Mouse (Mus musculus) bone marrow macrophage, adult 2 months (primary cell): ENCODE results near the gene Gm37419. TPM values are rescaled to one million over a fixed set of nuclear protein-coding genes. Genes with fewer than 3 reads are reported as not detected.

ENCODE experiments used
- H3K27ac ChIP-seq: 2 replicates; pipeline ENCODE4 v1.5.1; 2012; ENCODE audit warnings: low read depth, low read length; ENCODE audit not compliant: insufficient read depth
- H3K4me1 ChIP-seq: 2 replicates; pipeline ENCODE4 v1.6.1; 2012; ENCODE audit warnings: low read length; ENCODE audit not compliant: control insufficient read depth, insufficient read depth
- H3K4me3 ChIP-seq: 2 replicates; pipeline ENCODE4 v1.5.1; 2012; ENCODE audit warnings: mild to moderate bottlenecking, low read length, moderate library complexity; ENCODE audit not compliant: insufficient read depth
- CTCF ChIP-seq: IDR thresholded peaks from 2 replicates; pipeline ENCODE4 v1.5.1; 2012; ENCODE audit warnings: low read depth, mild to moderate bottlenecking, low read length, moderate library complexity
- POLR2A ChIP-seq: IDR thresholded peaks from 2 replicates; pipeline ENCODE4 v1.6.1; 2012; ENCODE audit warnings: mild to moderate bottlenecking, low read depth, low read length, borderline replicate concordance
- polyA plus RNA-seq: library from polyadenylated mRNA; stranded (reverse); fragments of >200 nt; gene quantifications from 2 replicates; pipeline ENCODE4 v1.2.4, GENCODE M21; 2012; ENCODE audit not compliant: missing spikeins, insufficient read depth, insufficient read length

Gene Gm37419
- polyA plus RNA-seq, 1 experiment = not detected

DNA sequence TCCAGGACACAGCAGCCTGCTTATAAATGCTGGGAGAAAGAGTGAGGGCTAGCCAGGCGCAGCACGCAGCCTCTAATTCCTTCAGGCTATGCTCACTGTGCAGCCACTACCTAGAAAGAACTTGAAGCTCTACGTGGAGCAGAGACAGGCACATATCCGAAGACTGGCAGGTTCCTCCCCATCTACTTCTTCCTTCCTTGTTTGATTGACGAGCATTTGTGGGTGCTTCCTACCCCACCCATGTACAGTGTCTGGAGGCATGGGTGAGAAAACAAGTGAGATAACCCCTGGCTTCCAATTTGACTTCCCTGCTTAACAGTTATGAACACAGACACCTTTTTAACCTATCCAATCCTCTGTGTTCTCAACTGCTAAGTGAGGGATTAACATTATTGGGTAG is 28.5 kb downstream of the Gm37419 start:
- TF ChIP-seq CTCF (no peak), POLR2A (no peak)
- peaks cover 18% of the 10 kb centered on the region for H3K4me1 ChIP-seq
- H3K27ac ChIP-seq = no peak overlapping the region
- no peak overlapping the region for H3K4me3 ChIP-seq

DNA sequence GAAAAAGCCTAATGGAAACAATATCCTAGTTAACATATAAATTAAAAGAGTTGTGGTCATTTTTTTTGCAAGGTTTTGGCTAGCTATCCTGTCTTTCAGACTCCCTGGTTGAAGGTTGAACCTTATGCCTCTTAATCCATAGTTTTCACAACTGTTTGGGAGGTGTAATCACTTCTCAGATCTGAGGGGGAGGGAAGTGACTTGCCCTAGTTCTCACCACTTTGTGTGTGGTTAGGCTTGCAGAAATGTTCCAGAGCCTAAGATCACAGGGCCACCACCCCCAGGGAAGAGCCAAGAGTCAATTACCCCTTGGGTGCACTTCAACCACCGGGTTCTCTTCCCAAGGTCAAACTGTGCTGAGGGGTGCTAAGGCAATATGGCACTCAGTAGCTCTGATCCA is 33.4 kb downstream of the Gm37419 start:
- H3K4me3 ChIP-seq = no peak overlapping the region
- no peak for TF ChIP-seq POLR2A
- TF ChIP-seq CTCF = no peak
- H3K27ac ChIP-seq = no peak overlapping the region
- H3K4me1 ChIP-seq = peaks cover 2% of the 10 kb centered on the region

DNA sequence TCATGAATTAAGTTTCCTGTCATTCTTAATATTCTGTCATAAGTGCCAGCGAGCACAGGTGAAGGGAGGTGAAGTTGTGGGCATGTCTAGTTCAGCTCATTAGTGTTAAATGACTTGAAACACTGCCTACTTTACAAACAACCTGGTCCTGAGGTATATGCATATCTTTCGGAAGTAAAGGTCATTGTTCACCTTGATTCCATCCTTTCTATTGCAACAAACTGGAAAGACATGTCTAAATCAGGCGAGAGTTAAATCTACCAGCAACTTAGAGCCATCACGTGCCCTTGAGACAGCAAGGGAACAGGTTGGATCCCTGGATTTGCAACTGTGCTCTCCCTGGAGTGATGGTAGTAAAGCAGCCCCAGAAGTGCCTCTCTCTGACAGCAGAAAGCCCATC is 34.3 kb downstream of the Gm37419 start:
- TF ChIP-seq CTCF = no peak
- no peak for TF ChIP-seq POLR2A
- Histone ChIP-seq H3K4me3 (no peak overlapping the region), H3K4me1 (peaks cover 5% of the 10 kb centered on the region), H3K27ac (no peak overlapping the region)

DNA sequence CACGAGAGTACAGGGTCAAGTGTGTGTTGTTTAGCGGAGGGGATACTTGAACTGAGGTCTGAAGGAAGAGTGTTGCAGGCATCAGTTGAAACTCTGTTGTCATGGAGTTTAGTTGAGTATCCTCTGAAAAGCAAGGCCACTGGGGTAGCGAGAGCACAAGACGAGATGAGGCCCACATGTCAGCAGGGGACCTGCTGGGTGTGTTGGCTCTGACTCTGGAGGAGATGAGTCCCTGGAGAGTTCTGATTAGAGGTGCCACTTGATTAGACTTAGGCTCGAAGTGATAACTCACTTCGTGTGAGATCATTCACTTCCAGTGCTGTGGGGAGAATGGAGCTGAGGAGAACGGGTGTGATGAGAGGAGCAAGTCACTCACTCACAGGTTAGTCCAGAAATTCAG is 37.2 kb downstream of the Gm37419 start:
- Histone ChIP-seq H3K4me3 (no peak overlapping the region), H3K27ac (no peak overlapping the region), H3K4me1 (peaks cover 9% of the 10 kb centered on the region)
- TF ChIP-seq POLR2A (no peak), CTCF (no peak)

DNA sequence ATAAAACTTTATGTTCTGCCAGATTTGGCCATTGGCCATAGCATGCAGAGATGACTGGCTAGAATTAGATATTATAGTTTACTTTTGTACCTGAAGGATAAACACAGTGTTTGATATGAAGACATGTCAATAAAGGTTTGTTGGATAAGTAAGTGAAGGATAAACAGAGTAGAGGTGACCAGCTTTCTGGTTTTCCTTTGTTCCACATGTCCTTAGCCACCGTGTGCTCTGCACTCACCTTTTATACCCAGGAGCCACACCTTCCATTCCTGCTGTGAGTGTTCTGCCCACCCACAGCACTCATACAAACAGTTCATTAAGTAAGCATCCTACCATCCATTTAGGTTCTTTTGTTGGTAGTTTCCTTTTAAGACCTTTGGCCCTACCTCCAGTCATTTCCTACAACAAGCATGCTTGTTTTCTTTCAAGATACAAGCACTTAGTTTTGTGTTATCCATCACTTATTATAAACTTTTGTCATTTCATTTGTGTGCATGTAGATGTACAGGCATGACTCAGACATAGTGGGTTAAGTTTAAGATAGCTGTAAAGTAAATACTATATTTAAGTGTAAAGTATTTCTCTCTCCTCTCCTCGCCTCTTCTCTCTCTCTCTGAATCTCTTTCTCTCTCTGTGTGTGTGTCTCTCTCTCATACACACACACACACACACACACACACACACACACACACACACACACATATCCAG is 41.8 kb downstream of the Gm37419 start:
- Histone ChIP-seq H3K4me1 (peaks cover 9% of the 10 kb centered on the region), H3K27ac (no peak overlapping the region), H3K4me3 (no peak overlapping the region)
- TF ChIP-seq CTCF (no peak), POLR2A (no peak)

DNA sequence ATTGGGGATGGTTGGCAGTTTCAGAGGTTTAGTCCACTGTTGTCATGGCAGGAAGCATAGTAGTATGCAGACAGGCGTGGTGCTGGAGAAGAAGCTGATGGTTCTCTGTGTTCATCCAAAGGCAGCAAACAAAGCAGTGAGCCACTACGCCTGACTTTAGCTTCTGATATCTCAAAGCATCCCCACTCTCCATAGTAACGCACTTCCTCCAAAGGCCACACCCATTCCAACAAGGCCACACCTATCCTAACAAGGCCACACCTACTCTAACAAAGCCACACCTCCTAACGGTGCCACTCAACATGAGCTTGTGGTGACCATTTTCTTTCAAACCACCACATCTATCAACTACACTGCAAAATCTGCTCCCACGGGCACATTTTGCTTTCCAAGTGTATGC is 45.0 kb downstream of the Gm37419 start:
- Histone ChIP-seq H3K4me3 (no peak overlapping the region), H3K4me1 (no peaks in the 10 kb centered on the region), H3K27ac (no peak overlapping the region)
- TF ChIP-seq POLR2A (no peak), CTCF (no peak)

DNA sequence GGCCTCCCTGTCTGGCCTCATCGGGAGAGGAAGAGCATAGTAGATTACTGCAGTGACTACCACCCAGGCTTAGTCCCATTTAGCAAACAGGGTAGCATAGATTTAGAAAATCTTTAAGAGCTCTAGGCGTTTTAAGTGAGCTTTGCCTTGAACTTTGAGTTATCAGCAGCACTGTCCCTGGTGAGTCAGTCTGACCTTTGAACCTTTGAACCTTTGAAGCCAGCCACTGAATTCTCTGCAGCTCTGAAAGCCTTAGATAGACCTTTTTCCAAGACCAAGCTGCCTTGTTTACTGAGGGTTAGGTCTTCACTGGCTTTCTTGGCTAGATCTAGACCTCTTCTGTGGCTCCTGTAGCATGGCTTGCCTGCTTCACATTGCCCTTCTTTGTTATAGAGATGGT is 46.2 kb downstream of the Gm37419 start:
- H3K4me3 ChIP-seq = no peak overlapping the region
- no peaks in the 10 kb centered on the region for H3K4me1 ChIP-seq
- no peak for TF ChIP-seq CTCF
- no peak for TF ChIP-seq POLR2A
- H3K27ac ChIP-seq = no peak overlapping the region

DNA sequence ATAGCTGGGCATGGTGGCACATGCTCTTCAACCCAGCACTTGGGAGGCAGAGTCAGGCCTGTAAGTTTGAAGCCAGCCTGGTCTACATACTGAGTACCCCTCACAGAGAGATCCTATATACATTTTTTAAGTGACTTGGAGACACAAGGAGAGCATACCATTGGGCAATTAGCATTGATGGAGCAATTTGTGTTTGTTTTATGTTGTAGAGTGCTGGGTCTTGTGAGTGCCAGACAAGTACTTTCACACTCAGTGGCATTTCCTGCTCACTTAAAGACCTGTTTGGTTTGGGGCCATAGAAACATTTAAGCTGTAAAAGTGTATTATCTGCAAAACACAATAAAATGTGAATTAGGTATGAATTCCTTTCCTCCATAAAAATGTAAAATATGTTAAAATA is 47.5 kb downstream of the Gm37419 start:
- TF ChIP-seq POLR2A = no peak
- Histone ChIP-seq H3K4me3 (no peak overlapping the region), H3K4me1 (no peaks in the 10 kb centered on the region), H3K27ac (no peak overlapping the region)

DNA sequence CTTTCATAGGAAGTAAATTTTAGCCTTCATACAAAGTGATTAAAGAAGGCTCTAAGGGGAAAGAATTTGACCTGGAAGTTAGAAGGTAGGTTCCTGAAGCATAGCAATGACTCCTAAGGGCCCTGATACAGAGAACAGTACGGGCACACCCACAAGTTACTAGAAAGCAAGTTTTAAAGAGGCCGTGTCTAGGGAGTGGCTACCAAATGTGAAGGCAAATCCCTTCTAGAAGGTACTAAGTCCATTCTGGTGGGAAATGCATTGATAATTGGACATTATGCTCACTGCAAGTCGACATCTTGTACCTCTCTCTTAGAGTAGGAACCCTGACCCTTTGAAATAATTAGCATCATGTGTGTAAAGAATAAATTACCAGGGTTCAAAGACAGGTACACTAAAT is 48.1 kb downstream of the Gm37419 start:
- no peaks in the 10 kb centered on the region for H3K4me1 ChIP-seq

More for the DNA sequence above, 48.1 kb downstream of the Gm37419 start:
- Histone ChIP-seq H3K27ac (no peak overlapping the region), H3K4me3 (no peak overlapping the region)
- no peak for TF ChIP-seq POLR2A
- TF ChIP-seq CTCF = no peak

Other genes starting within 250 kb of the Gm37419 start
- not detected in 2 replicates for gene Sst, start 97.5 kb upstream of the Gm37419 start, polyA plus RNA-seq
- gene Rtp2, start 56.1 kb upstream of the Gm37419 start, polyA plus RNA-seq = not detected in 2 replicates
- 41.0 and 47.5 TPM in 2 replicates for gene Bcl6, start 370 bp downstream of the Gm37419 start, polyA plus RNA-seq